Comparison of ENCODE assay signal across 9 mouse cellular contexts in the genomic region with DNA sequence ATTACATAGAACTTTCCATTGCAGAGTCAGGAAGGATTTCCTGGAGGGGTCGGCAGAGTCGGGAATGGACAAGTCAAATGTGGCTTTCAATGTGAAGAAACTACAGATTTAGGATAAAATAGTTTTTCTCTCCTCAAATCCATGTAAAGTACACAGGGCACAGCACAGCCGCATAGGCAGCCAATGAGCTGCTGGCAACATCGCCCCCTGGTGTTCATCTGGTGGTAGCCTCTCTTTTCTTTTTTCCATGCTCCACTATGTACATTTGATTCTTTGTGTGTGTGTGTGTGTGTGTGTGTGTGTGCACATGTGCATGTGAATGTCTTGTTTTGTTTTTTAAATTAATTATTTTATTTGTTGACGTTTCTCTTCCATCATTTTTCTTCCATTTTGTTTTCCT.
DNase-seq lines count a peak whose midpoint lies in the region; ATAC-seq and TF ChIP-seq lines count a peak whose summit lies in the region.
"Had no signal": no experiment of that assay in that cellular context is flagged by ENCODE, and none has a peak within 500 bp of the region (broad histone marks: within the 10 kb centered on the region; RNA-seq: fewer than 3 reads in every experiment).

No protein-coding gene starts in this region.

- peaks cover 2% of the 10 kb centered on the region for H3K4me1 ChIP-seq in kidney, postnatal 0 days (replicated peaks; ENCODE audit: insufficient read depth, low read length)
- H3K4me1 ChIP-seq in kidney, embryonic 14.5 days (ENCODE audit: control insufficient read depth, insufficient read depth, low read length) = peaks cover 9% of the 10 kb centered on the region; the same call in 1 of the 2 replicates
- H3K4me1 ChIP-seq in ES-Bruce4 (ENCODE audit: control insufficient read depth, insufficient read depth, low read length) = no peaks in the 10 kb centered on the region
- H3K4me1 ChIP-seq in embryonic facial prominence, embryonic 11.5 days (ENCODE audit: control insufficient read depth, insufficient read depth, low read length) = no peaks in the 10 kb centered on the region; the same call in 1 of the 2 replicates
- H3K4me1 ChIP-seq in intestine, embryonic 16.5 days (ENCODE audit: control insufficient read depth, insufficient read depth, low read length) = peaks cover 1% of the 10 kb centered on the region

- no peak for ATAC-seq in kidney, postnatal 0 days (replicated peaks; ENCODE audit: low FRiP score, low read depth)
- ATAC-seq in kidney, embryonic 14.5 days (ENCODE audit: low FRiP score, low TSS enrichment) = no peak
- ATAC-seq in embryonic facial prominence, embryonic 11.5 days (replicated peaks; ENCODE audit: insufficient number of reproducible peaks, low FRiP score, low TSS enrichment, low read depth) = no peak
- ATAC-seq in granulocyte monocyte progenitor cell, adult 5-6 weeks (replicated peaks; ENCODE audit: poor library complexity, severe bottlenecking) = no peak
- no peak for ATAC-seq in intestine, embryonic 16.5 days

- no peak for DNase-seq in kidney, postnatal 0 days (ENCODE audit: low spot score)
- DNase-seq in adrenal gland, adult 18-20 months (ENCODE audit: low spot score in 2 of 2) = peak; percentile 50 to 64
- peak; percentile 33 for DNase-seq in embryonic facial prominence, embryonic 11.5 days (ENCODE audit: low spot score)
- DNase-seq in testis, postnatal 10 days (ENCODE audit: low spot score) = peak; percentile 75

- peak; percentile 71 for TF ChIP-seq CTCF in kidney, postnatal 0 days (IDR thresholded peaks at IDR 0.05; ENCODE audit: low read depth)
- peak; percentile 81 for TF ChIP-seq CTCF in ES-Bruce4 (IDR thresholded peaks at IDR 0.05; ENCODE audit: low read depth, low read length)

- no peaks in the 10 kb centered on the region for H3K27me3 ChIP-seq in kidney, postnatal 0 days (ENCODE audit: insufficient read depth, low read length)
- H3K27me3 ChIP-seq in kidney, embryonic 14.5 days (ENCODE audit: control insufficient read depth, insufficient read depth, low read length) = no peaks in the 10 kb centered on the region
- H3K27me3 ChIP-seq in ES-Bruce4 (ENCODE audit: control insufficient read depth, insufficient read depth, low read length, poor library complexity, severe bottlenecking) = no peaks in the 10 kb centered on the region
- no peaks in the 10 kb centered on the region for H3K27me3 ChIP-seq in embryonic facial prominence, embryonic 11.5 days (ENCODE audit: control insufficient read depth, insufficient read depth, low read length)
- H3K27me3 ChIP-seq in intestine, embryonic 16.5 days (replicated peaks; ENCODE audit: control insufficient read depth, insufficient read depth, low read length) = no peaks in the 10 kb centered on the region
- H3K27me3 ChIP-seq: limb, embryonic 12.5 days had no signal

- TF ChIP-seq EP300 in ES-Bruce4 (IDR thresholded peaks at IDR 0.05; ENCODE audit: insufficient read depth, low read depth, low read length) = no peak

- no peak overlapping the region for H3K9ac ChIP-seq in kidney, postnatal 0 days (ENCODE audit: low read depth, low read length)
- H3K9ac ChIP-seq in kidney, embryonic 14.5 days (ENCODE audit: low read depth, low read length) = no peak overlapping the region
- H3K9ac ChIP-seq in ES-Bruce4 (ENCODE audit: low read depth, poor library complexity, severe bottlenecking) = no peak overlapping the region
- no peak overlapping the region for H3K9ac ChIP-seq in embryonic facial prominence, embryonic 11.5 days (replicated peaks; ENCODE audit: low read length)
- H3K9ac ChIP-seq in intestine, embryonic 16.5 days (ENCODE audit: low read depth, low read length) = no peak overlapping the region
- H3K9ac ChIP-seq: limb, embryonic 12.5 days had no signal

- no peak overlapping the region for H3K4me3 ChIP-seq in kidney, postnatal 0 days (replicated peaks; ENCODE audit: low read depth, low read length)
- no peak overlapping the region for H3K4me3 ChIP-seq in kidney, embryonic 14.5 days (ENCODE audit: low read length)
- no peak overlapping the region for H3K4me3 ChIP-seq in ES-Bruce4 (ENCODE audit: low read depth, low read length)
- no peak overlapping the region for H3K4me3 ChIP-seq in embryonic facial prominence, embryonic 11.5 days (ENCODE audit: low read depth, low read length)
- H3K4me3 ChIP-seq in intestine, embryonic 16.5 days (ENCODE audit: low read length) = no peak overlapping the region
- H3K4me3 ChIP-seq: limb, embryonic 12.5 days had no signal

- no peaks in the 10 kb centered on the region for H3K9me3 ChIP-seq in kidney, postnatal 0 days (replicated peaks; ENCODE audit: low read length)
- no peaks in the 10 kb centered on the region for H3K9me3 ChIP-seq in kidney, embryonic 14.5 days (ENCODE audit: control insufficient read depth, low read length)
- H3K9me3 ChIP-seq in ES-Bruce4 (replicated peaks; ENCODE audit: control insufficient read depth, insufficient read depth, low read length, poor library complexity, severe bottlenecking) = no peaks in the 10 kb centered on the region
- no peaks in the 10 kb centered on the region for H3K9me3 ChIP-seq in embryonic facial prominence, embryonic 11.5 days (replicated peaks; ENCODE audit: control insufficient read depth, low read length)
- H3K9me3 ChIP-seq in intestine, embryonic 16.5 days (ENCODE audit: control insufficient read depth, low read length) = no peaks in the 10 kb centered on the region
- H3K9me3 ChIP-seq: limb, embryonic 12.5 days had no signal

- WGBS in kidney, postnatal 0 days = 61% methylated on average over 5 of the region's 5 CpGs
- WGBS in kidney, embryonic 14.5 days = 59% methylated on average over 5 of the region's 5 CpGs
- WGBS in embryonic facial prominence, embryonic 11.5 days = 54% methylated on average over 5 of the region's 5 CpGs
- WGBS in intestine, embryonic 16.5 days = 52% methylated on average over 5 of the region's 5 CpGs

- no peaks in the 10 kb centered on the region for H3K36me3 ChIP-seq in kidney, postnatal 0 days (ENCODE audit: insufficient read depth, low read length)
- no peaks in the 10 kb centered on the region for H3K36me3 ChIP-seq in kidney, embryonic 14.5 days (ENCODE audit: control insufficient read depth, insufficient read depth, low read length)
- H3K36me3 ChIP-seq in ES-Bruce4 (ENCODE audit: control insufficient read depth, insufficient read depth, low read length, poor library complexity, severe bottlenecking) = no peaks in the 10 kb centered on the region
- no peaks in the 10 kb centered on the region for H3K36me3 ChIP-seq in embryonic facial prominence, embryonic 11.5 days (replicated peaks; ENCODE audit: control insufficient read depth, insufficient read depth, low read depth, low read length)
- H3K36me3 ChIP-seq in intestine, embryonic 16.5 days (ENCODE audit: control insufficient read depth, insufficient read depth, low read length) = no peaks in the 10 kb centered on the region
- H3K36me3 ChIP-seq: limb, embryonic 12.5 days had no signal

- no peak overlapping the region for H3K27ac ChIP-seq in kidney, postnatal 0 days
- no peak overlapping the region for H3K27ac ChIP-seq in kidney, embryonic 14.5 days (ENCODE audit: low read depth, low read length)
- H3K27ac ChIP-seq in ES-Bruce4 (ENCODE audit: insufficient read depth, low read length) = no peak overlapping the region
- no peak overlapping the region for H3K27ac ChIP-seq in embryonic facial prominence, embryonic 11.5 days (replicated peaks; ENCODE audit: low read depth, low read length)
- no peak overlapping the region for H3K27ac ChIP-seq in intestine, embryonic 16.5 days (ENCODE audit: low read length)
- H3K27ac ChIP-seq: limb, embryonic 12.5 days had no signal

- no peak overlapping the region for H3K4me2 ChIP-seq in kidney, postnatal 0 days (ENCODE audit: low read length)
- H3K4me2 ChIP-seq in kidney, embryonic 14.5 days (replicated peaks; ENCODE audit: low read depth, low read length) = no peak overlapping the region
- no peak overlapping the region for H3K4me2 ChIP-seq in embryonic facial prominence, embryonic 11.5 days (ENCODE audit: low read depth, low read length)
- no peak overlapping the region for H3K4me2 ChIP-seq in intestine, embryonic 16.5 days (ENCODE audit: low read depth, low read length)
- H3K4me2 ChIP-seq: limb, embryonic 12.5 days had no signal

- no peak for TF ChIP-seq POLR2A in ES-Bruce4 (IDR thresholded peaks at IDR 0.05; ENCODE audit: insufficient read depth, low read length)
